Comparison of ENCODE assay signal across 7 mouse cellular contexts in the genomic region with DNA sequence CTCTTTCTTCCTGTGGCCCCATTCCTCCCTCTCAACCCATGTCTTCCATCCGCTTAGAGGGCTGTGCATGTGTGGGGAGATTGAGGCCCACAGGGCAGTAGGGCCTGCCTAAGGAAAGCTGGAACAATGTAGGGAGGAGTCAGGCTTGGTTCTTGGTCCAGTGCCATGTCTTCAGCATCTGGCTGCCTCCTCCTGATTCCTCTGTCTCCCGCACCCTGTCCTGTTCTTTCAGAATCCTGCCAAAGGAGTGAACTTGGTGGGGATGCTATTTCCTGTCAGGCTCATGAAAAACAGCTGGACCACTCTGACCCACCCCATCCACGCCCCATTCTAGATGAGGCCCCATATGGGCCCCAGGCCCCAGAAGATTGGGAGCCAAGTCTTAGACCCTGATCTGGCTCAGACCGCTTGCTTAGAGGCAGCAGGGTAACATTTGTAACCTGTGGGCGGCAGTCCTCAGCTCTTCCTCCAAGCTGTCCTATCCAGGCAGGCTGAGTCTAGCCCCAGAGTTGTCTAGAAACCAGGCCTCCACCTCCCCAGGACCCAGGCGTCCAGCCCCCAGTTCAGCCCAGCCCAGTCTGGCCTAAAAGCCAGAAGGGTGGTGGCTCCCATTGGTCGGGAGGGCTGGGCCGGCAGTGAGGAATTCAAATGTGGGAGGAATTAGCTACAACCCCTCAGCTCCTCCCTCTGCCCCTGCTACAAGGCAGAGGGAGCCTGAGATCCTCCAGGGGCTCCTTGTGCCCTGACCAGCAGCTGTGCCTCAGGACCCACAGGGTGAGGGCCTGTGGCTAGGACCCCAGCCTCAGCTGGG. TPM values are rescaled to one million over a fixed set of nuclear protein-coding genes. Genes with fewer than 3 reads are reported as not detected.
DNase-seq lines count a peak whose midpoint lies in the region; ATAC-seq lines count a peak whose summit lies in the region.

No protein-coding gene starts in this region.

- peak; percentile 73 for ATAC-seq in embryonic facial prominence, embryonic 13.5 days (ENCODE audit: insufficient number of reproducible peaks, insufficient read depth, low FRiP score, low TSS enrichment, low read depth)
- ATAC-seq in limb, embryonic 13.5 days (ENCODE audit: low FRiP score, low read depth): peak; percentile 81
- ATAC-seq in neural tube, embryonic 14.5 days (ENCODE audit: low read depth): peak; percentile 56; the same call in 1 of the 2 replicates

- WGBS in embryonic facial prominence, embryonic 13.5 days: 24% methylated on average over 8 of the region's 8 CpGs
- WGBS in limb, embryonic 13.5 days: 29% methylated on average over 8 of the region's 8 CpGs
- 41% methylated on average over 8 of the region's 8 CpGs for WGBS in neural tube, embryonic 14.5 days

- peak; percentile 90 for DNase-seq in R1 (ENCODE audit: low read depth, low spot score)
- peak; percentile 83 to 86 for DNase-seq in heart, postnatal 10 days
- no peak for DNase-seq in left cerebral cortex, postnatal 4 days
- no peak for DNase-seq in frontal cortex, postnatal 25 days (ENCODE audit: low spot score in 2 of 2)

- peak overlapping the region; percentile 97 for H3K27ac ChIP-seq in embryonic facial prominence, embryonic 13.5 days
- peak overlapping the region; percentile 94 for H3K27ac ChIP-seq in limb, embryonic 13.5 days
- H3K27ac ChIP-seq in neural tube, embryonic 14.5 days (ENCODE audit: low read depth, low read length): no peak overlapping the region

- peaks cover 47% of the 10 kb centered on the region for H3K4me1 ChIP-seq in embryonic facial prominence, embryonic 13.5 days
- H3K4me1 ChIP-seq in limb, embryonic 13.5 days: peaks cover 51% of the 10 kb centered on the region
- no peaks in the 10 kb centered on the region for H3K4me1 ChIP-seq in neural tube, embryonic 14.5 days (ENCODE audit: control insufficient read depth, insufficient read depth, low read length)

- no peaks in the 10 kb centered on the region for H3K27me3 ChIP-seq in embryonic facial prominence, embryonic 13.5 days
- no peaks in the 10 kb centered on the region for H3K27me3 ChIP-seq in limb, embryonic 13.5 days
- no peaks in the 10 kb centered on the region for H3K27me3 ChIP-seq in neural tube, embryonic 14.5 days (ENCODE audit: control insufficient read depth, insufficient read depth, low read length)

- H3K9me3 ChIP-seq in embryonic facial prominence, embryonic 13.5 days: no peaks in the 10 kb centered on the region
- H3K9me3 ChIP-seq in limb, embryonic 13.5 days: no peaks in the 10 kb centered on the region
- no peaks in the 10 kb centered on the region for H3K9me3 ChIP-seq in neural tube, embryonic 14.5 days (ENCODE audit: control insufficient read depth, low read length)

- H3K4me2 ChIP-seq in embryonic facial prominence, embryonic 13.5 days: peak overlapping the region; percentile 62
- H3K4me2 ChIP-seq in limb, embryonic 13.5 days (replicated peaks): peak overlapping the region; percentile 60
- H3K4me2 ChIP-seq in neural tube, embryonic 14.5 days (ENCODE audit: low read depth, low read length): no peak overlapping the region

- peak overlapping the region; percentile 36 for H3K4me3 ChIP-seq in embryonic facial prominence, embryonic 13.5 days
- peak overlapping the region; percentile 36 for H3K4me3 ChIP-seq in limb, embryonic 13.5 days
- no peak overlapping the region for H3K4me3 ChIP-seq in neural tube, embryonic 14.5 days (ENCODE audit: low read depth, low read length)

- H3K36me3 ChIP-seq in embryonic facial prominence, embryonic 13.5 days: peaks cover 39% of the 10 kb centered on the region
- peaks cover 31% of the 10 kb centered on the region for H3K36me3 ChIP-seq in limb, embryonic 13.5 days
- H3K36me3 ChIP-seq in neural tube, embryonic 14.5 days (ENCODE audit: control insufficient read depth, insufficient read depth, low read length): no peaks in the 10 kb centered on the region

- intact Hi-C loops in heart, postnatal 10 days (cut with DNase I): no loop called here
- intact Hi-C loops in left cerebral cortex, postnatal 4 days (cut with DNase I): no loop called here

- H3K9ac ChIP-seq in embryonic facial prominence, embryonic 13.5 days: peak overlapping the region; percentile 67
- H3K9ac ChIP-seq in limb, embryonic 13.5 days: peak overlapping the region; percentile 62
- H3K9ac ChIP-seq in neural tube, embryonic 14.5 days (replicated peaks; ENCODE audit: low read depth, low read length): no peak overlapping the region

RNA-seq across cellular contexts. Expression of a gene that starts 16.8 kb away (rescaled TPM):
- 1.2 and 2.1 TPM in 2 replicates for polyA plus RNA-seq in embryonic facial prominence, embryonic 13.5 days (2015; fragmentation: Nextera tagmentation; extraction: Ambion mirVana)
- not detected for total RNA-seq in heart, postnatal 10 days (2021)
- polyA plus RNA-seq in limb, embryonic 13.5 days (2015; fragmentation: Nextera tagmentation; extraction: Ambion mirVana): 3.2 and 8.0 TPM in 2 replicates
- polyA plus RNA-seq in neural tube, embryonic 14.5 days (2014; fragmentation: Nextera tagmentation; extraction: Ambion mirVana): not detected in 2 replicates
- 1 to 10 TPM in 1 of 2 experiments, not detected in 1; 6.6 TPM for total RNA-seq in left cerebral cortex, postnatal 4 days (2021)

RNA-seq across cellular contexts. Expression of a gene that starts 27.6 kb away (rescaled TPM):
- polyA plus RNA-seq in embryonic facial prominence, embryonic 13.5 days (2015; fragmentation: Nextera tagmentation; extraction: Ambion mirVana): 7.4 and 10.5 TPM in 2 replicates
- 10 to 100 TPM; 65.2 to 70.1 TPM for total RNA-seq in heart, postnatal 10 days (2021)
- polyA plus RNA-seq in limb, embryonic 13.5 days (2015; fragmentation: Nextera tagmentation; extraction: Ambion mirVana): 4.6 and 10.4 TPM in 2 replicates
- polyA plus RNA-seq in neural tube, embryonic 14.5 days (2014; fragmentation: Nextera tagmentation; extraction: Ambion mirVana): 13.5 and 24.5 TPM in 2 replicates
- total RNA-seq in left cerebral cortex, postnatal 4 days (2021): 100 to 1,000 TPM; 173 to 179 TPM

RNA-seq across cellular contexts. Expression of a gene that starts 46.0 kb away (rescaled TPM):
- 41.4 and 46.5 TPM in 2 replicates for polyA plus RNA-seq in embryonic facial prominence, embryonic 13.5 days (2015; fragmentation: Nextera tagmentation; extraction: Ambion mirVana)
- 10 to 100 TPM; 49.4 to 50.7 TPM for total RNA-seq in heart, postnatal 10 days (2021)
- polyA plus RNA-seq in limb, embryonic 13.5 days (2015; fragmentation: Nextera tagmentation; extraction: Ambion mirVana): 41.5 and 45.6 TPM in 2 replicates
- 4.0 and 11.1 TPM in 2 replicates for polyA plus RNA-seq in neural tube, embryonic 14.5 days (2014; fragmentation: Nextera tagmentation; extraction: Ambion mirVana)
- 10 to 100 TPM; 21.1 to 21.9 TPM for total RNA-seq in left cerebral cortex, postnatal 4 days (2021)

Comparison
In these comparisons a context has a peak if more than half of its experiments do, and no peak if none do; other contexts are left out.
1. DNase-seq: peak in R1 (single experiment) and heart, postnatal 10 days (2 of 2); none in left cerebral cortex, postnatal 4 days (single experiment) and frontal cortex, postnatal 25 days (0 of 2).
2. Peak in every context shown above with its lines, with median percentiles within 50 percentile points of each other: ATAC-seq.